Mouse (Mus musculus) cerebellum, postnatal 36 days (tissue): ENCODE results near the gene Ffar2.

Experiments used
- DNase-seq, 2 experiments: peaks; one replicate each; pipeline ENCODE4 v3.0.0; 2021 to 2022; ENCODE audit warnings: mixed read lengths in 2 of 2

The Ffar2 gene

DNA sequence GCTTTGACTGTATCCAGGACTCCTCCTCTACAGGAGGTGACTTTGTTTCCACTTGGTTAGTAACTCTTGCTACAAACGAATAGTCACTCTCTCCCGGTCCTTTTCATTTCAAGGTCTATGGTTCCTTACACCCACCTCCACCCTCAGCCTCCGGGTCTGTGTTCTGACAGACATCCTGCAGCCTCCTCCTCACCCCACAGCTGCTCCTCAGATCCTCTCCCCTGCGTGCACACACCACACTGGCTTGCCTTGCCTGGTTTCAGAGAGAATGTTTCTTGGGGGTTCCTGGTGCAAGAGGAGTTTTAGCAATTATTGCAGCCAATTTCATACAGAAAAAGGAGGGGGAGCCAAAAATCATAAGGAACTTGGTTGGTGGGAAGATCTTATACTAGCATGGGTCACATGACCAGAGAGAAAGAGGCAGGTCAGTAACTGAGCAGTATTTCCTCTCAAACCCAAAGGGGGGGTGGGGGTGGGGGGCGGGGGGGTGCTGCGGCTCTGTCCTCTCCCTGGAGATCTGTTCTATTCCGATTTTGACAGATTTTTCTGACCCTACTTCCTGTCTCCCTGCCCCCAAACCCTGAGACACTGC is 2.6 kb downstream of the Ffar2 start:
- DNase-seq = no peak

DNA sequence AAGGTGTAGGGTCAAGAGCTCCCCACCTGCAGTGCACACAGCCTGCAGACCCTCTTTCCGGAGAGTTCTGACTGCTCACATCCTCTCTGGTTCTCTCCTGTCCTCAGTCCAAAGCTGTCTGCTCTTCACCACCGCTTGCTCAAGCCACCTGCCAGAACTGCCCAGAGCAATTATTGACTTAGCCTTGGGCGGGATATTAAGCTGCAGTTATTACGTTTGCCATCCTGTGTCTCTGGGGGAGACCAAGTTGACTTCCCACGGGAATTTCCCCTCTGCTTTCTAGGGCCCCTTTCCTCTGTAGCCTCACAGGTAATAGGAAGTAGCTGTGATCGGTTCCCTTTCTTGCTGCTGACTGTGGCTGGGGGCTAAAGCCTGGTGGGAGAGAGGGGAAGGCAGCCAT is 3.4 kb downstream of the Ffar2 start:
- DNase-seq = no peak

DNA sequence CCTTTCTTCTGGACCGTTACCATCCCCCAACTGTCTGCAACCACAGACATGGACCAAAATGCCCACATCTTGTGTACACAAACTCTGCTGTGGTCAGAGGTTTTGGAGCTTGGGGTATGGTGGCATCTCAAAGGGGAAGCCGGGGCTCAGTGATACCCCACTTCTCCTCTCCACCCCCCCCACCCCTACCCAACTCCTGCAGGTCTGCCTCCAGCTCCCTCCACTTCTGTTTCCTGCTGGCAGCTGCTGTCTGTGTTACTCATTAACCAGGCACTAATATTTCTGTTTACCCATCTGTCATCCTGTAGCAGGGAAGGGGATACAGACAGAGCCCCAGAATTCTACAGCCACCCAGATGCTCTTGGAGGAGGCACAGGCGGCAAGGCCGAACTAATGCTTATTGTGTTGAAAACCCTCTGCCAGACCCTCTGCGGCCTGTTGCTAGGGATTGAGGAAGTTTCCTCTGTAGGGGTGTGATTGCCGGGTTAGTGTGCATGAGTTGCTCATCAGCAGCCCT is 11.2 kb downstream of the Ffar2 start:
- no peak for DNase-seq

DNA sequence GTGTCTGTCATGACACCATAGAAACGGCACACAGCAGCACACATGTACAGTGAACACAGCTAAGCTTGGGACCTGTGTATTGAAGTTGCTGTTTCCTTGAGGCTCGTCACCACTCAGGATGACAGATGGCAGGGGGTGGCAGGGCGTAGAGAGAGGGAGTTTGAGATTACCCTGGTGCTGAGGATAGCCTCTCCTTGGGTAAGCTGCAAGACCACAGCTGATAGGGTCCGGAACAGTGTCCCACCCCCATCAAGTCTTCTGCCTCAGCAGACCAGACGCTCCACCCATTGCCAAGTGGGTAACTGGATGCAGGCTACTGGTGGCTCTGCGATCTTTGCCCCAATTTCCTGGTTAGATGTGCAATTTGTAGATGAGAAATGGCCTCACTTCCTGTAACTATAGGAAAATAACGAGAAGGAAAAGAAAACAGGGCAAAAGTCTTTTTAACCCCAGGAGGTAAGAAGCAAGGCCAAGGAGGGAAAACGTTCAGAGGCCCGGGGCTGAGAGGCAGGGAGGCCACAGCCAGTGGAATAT is 11.8 kb downstream of the Ffar2 start:
- no peak for DNase-seq

DNA sequence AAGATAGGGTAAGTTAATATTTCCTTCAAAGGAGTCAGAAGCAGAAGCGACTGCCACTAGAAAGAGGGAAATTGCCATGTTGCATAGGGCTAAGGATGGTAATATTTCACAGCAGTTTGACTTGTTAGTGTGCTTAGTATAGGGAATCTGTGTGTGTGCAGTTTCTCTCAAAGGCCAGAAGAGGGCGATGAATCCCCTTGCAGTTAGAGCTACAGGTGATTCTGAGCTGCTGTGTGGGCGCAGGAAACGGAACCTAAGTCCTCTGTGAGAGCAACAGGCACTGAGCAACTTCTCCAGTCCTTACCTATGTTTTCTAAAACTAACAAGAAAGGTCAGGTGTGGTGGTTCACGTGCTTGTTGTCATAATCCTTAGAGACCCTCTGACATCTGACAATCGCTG is 13.3 kb downstream of the Ffar2 start:
- DNase-seq = no peak

DNA sequence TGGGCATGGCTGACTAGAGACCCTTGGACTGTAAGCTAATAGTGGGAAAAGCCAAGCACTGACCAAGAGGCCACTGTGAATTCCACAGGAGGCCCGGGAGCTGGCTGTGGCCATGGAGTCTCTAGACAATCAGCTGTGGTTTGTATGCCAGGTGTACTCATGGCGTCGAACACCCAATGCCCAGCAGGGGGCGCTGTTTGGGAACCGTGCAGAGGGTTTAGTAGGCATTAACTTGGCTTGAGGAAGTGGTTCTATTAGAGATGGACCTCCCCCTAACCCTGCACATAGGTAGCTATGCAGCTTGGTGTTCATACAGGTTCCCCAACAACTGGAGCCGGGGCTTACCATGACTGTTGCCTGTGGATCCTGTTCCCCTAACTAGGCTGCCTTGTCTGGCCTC is 17.7 kb downstream of the Ffar2 start:
- no peak for DNase-seq

DNA sequence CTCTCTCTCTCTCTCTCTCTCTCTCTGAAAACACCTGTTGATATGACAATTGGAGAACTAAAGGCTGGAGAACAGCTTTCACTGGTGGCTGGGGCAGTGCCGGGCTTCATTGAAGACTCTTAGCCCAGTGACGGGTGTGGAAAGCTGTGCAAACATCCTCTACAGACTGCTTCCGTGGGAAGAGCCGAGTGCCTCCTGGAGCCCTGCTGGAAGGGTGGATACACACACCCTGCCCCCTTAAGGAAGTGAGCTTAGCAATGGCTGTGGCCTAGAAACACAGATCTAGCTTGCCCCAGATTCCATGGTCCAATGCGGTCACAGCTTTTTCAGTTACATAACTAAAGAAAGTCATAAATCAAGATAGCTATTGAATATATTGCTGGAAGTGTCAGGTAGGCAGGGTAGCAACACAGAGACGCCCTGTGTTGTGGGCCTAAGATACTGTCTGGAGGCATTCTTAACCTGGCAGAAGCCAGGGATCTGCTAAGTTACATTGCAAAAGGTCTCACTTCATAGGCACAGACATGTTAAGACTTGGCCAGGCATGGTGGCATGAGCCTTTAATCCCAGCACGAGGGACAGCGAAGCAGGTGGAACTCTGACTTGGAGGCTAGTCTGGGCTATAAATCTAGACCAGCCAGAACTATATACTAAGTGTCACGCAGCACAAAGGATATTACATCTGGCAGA is 19.4 kb downstream of the Ffar2 start:
- no peak for DNase-seq

DNA sequence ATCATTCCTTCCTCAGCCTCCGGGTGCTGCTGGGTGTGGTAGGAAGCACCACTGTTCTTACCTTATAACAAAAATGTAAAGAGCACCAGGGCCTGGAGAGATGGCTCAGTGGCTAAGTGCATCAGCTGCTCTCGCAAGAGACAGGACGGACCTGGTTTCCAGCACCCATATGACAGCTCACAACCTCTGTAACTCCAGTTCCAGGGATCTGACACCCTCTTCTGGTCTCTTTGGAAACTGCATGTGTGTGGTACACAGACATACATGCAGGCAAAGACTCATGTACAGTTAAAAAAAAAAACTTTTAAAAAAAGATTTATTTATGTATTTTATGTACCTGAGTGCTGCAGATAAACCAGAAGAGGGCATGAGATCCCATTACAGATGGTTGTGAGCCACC is 20.3 kb downstream of the Ffar2 start:
- DNase-seq = no peak

DNA sequence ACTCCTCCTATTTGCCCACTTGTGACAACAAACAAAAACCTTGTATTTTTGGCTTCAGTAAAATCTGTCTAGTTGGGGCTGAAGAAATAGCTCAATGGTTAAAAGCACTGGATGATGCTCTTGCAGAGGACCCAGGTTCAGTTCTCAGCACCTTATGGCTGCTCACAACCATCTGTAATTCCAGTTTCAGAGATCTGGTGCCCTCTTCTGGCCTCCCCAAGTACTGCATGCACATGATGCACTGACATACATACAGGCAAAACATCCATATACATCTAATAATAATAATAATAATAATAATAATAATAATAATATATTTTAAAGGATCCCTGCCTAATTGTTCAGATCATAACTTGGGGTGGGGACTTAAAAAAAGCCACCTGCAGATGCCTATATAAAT is 22.9 kb downstream of the Ffar2 start:
- no peak for DNase-seq

DNA sequence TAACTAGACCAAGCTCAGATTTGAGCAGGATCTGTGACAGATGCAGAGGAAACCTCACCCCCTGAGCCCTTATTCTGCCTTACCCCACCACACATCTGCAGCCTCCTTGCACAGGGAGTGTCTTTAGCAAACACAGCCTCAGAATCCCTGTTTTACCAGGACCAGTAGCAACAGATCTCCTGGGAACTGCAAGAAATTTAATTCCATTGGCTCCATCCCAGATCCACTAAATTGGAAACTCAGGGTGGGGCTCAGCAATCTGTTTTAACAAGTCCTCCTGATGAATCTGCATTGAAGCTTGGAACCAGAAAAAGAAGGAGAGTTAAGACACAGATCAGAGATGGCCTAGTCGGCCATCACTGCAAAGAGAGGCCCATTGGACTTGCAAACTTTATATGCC is 26.8 kb downstream of the Ffar2 start:
- DNase-seq = no peak

DNA sequence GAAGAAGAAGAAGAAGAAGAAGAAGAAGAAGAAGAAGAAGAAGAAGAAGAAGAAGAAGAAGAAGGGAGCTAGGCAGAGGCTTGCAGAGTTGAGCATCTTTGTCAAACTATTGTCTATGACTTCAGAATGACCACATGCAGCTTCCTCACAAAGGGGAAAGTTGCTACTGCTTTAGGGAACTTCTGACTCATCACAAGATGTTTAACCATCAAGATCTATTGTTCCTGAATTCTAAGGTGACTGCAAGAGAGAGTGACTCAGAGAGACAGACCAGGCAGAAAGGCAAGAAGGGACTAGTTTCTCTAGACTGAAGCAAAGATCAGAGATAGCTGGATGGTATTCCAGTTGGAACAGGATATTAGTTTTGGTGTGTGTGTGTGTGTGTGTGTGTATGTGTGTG is 28.7 kb downstream of the Ffar2 start:
- no peak for DNase-seq

DNA sequence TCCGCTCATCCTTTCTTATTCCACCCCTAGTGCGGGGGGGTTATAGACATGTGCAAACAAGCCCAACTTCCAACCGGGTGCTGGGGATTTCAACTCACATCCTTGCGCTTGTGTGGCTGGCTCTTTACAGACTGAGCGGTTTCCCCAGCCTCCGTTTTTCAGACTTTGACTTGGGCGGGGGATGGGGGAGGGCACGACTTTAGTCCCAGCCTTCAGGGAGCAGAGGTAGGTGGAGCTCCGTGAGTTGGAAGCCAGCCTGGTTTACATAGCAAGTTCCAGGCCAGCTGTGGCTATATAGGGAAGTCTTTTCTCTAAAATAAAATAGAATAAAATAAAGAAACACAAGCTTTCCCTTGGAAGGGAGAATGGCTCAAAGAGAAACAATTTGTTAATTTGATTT is 31.7 kb downstream of the Ffar2 start:
- no peak for DNase-seq

DNA sequence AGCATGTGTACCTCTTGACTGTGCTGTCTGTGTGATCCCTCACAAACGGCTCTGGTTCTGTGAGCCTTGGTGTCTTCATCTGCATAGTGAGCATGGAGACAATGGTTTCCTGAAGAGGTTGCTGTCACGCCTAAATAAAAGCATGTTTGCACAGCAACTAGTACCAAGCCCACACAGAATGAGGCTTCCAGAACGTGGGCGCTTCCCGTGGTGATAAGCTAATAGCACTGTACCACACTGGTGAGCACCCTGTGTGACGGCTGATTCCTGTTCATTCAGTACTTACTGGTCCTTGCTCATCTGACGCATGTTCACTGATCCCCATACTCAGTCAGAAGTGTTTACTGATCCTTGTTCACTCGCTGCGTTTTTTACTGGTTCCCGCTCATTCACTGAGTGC is 33.4 kb downstream of the Ffar2 start:
- no peak for DNase-seq

DNA sequence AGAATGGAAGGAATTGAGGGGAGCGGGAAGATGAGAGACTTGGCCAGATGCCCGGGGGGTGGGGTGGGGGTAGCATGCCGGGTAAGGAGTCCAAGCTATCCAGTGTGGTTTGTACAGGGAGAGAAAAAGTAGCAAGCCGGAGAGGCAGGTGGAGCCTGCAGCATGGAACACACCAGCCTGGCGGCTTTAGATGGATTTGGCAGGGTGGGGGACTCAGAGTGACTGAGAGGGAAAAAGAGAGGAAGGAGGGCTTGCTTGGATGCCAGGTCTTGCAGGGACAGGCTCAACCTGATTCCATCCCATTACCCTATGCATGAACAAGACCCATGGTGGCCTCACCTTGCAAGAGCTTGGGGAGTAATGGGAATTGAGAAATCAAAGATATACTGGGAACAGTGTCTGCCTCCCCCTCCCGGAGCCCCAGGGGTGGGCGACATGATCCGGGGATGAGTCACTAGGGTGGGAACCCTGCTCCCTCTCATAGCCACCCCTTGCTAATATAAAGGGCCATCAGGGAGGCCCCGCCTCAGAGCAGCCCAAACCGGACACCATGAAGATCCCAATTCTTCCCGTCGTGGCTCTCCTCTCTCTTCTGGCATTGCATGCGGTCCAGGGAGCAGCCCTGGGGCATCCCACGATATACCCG is 36.1 kb downstream of the Ffar2 start, which contains the start of gene Krtdap:
Krtdap (plus strand) TSS at position 520 of the 646 bp plus-strand sequence.
- no peak for DNase-seq

DNA sequence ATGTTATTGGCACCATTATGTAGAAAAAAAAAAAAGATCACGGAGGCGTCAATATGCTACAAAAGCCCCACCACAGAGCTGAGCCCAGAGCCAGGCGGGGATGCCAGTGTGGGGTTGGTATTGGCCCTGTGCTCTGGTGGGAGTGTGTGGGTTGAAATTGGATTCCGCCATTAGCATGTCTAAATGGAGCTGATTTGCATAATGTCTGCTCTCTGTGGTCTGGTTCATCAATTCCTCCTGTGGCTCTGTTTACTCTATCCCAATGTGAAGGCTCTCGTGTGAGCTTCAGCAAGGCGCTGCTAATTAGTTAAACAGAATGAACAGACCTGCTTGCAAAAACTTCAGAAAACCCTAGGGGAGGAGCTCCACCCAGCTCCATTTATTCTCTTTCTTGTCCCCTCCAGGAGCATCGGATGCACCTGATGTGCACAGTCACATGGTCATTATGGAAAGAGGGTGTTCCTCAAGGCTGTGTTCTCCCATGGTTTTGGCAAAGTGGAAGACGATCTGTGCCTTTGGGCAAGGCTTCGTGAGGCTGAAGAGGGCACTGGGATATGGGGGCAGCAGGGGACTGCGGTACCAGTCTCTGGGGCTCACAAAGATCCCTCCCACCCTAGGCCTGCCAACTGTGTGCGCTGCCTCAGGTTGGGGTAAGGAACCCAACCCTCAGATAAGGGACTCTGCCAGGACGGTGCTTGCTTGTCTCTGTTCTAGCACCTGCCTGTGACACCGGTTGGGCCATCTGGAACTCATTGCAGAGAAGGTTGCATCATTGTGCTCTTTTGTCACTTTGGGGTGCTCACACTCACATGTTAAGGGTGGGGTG is 37.6 kb downstream of the Ffar2 start:
- DNase-seq = no peak

DNA sequence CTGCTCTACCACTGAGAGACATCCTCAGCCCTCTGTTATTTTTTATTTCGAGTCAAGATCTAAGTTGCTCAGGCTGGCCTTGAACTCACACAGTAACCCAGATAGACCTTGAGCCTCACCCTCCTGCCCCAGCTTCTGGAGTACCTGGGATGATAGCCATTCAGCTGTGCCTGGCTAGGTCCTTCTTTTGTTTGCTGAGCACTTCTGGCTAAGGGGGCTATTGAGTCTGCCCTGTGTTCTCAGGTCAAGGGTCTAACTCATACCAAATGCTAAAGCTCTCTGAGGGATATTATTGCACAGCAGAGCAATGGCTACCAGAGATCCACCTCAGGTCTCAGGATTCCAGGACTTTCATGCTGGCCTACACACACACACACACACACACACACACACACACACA is 38.4 kb downstream of the Ffar2 start:
- DNase-seq = no peak

DNA sequence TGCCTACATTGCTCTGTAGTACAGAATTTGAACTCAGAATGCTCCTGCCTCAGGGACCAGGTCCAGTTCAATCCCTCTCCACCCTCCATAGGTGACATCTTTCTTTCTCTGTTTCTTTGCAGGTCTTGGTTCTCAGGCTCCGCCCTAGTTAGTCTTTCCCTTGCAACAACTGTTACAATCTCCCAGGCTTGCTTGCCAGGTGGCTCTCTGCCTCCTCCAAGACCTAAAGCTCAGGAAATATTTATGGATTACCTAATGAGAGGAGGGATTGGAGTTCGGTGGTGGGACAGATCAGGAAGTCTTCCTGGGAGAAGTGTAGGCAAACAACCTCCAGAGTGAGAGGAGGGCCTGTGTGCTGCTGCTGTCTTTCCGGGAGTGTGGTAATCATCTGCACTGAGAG is 40.9 kb downstream of the Ffar2 start:
- no peak for DNase-seq

DNA sequence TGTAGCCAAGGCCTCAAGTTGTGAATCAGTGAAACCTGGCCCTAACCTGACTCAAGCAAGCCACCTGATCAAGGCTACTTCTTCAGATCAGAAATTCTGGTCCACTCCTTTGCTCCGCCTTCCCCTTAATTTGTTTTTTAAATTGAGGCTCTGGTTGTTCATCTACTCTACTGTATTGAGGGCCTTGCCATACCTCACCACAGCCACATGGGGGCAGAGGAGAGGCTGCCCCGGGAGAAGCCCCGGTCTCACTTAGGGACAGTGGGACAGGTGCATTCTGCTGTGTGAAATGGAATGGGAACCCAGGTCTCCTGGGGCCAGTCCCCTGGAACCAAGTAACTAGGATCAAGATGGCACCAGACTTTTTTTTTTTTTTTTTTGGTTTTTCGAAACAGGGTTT is 41.8 kb downstream of the Ffar2 start:
- DNase-seq = no peak

DNA sequence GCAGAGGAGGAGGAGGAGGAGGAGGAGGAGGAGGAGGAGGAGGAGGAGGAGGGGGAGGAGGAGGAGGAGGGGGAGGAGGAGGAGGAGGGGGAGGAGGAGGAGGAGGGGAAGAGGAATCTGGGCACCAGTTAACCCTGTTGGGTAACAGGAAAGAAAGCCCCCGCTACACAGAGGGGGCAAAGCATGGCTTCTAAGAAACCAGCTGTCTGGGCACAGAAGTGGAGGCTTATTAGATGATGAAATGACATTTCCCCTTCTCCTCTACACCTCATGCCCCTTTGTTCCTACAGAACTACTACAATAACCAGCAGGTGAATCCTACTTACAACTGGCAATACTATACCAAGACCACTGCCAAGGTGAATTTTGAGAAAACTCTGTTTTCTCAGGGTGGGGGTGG is 45.7 kb downstream of the Ffar2 start:
- DNase-seq = no peak

DNA sequence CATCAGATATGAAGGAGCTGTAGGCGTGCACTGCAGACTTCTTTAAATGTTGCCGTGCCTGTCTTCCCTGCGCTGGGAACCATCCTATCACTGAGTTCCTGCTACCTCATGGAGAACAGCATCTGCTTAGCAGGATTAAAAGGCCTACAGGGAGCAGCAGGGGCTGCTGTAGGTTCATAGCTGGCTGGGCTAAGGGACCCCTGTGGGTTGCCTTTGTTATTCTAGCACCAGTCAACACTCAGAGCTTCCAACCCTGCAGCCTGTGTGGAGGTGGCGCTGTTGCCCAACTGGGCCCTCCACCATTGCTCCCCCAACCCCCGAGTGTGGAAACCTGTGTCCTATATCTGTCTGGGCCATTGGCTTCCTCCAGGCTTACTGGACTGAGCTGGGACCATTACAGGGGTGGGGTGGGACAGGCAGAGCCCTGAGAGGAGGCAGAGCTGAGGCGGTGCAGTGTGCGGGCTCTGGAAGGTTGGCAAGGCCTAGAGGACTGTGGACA is 46.4 kb downstream of the Ffar2 start:
- no peak for DNase-seq

DNA sequence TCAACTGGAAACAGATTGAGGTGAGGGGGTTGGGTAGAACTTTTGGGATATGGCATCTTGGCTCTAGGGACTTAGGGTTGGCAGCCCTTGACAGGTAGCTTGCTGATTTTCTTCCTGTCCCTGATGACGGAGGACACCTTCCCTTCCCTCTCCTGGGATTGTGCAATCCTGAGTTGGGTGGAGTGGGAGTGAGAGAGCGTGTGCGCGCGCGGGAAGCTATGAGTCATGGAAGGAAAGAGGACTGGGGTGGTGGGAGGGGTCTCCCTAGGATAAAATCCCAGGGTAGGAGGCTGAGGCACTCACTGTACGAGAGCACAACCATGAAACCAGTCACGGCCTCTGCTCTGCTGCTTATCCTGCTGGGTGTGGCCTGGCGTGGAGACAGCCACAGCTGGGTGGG is 47.5 kb downstream of the Ffar2 start:
- no peak for DNase-seq

DNA sequence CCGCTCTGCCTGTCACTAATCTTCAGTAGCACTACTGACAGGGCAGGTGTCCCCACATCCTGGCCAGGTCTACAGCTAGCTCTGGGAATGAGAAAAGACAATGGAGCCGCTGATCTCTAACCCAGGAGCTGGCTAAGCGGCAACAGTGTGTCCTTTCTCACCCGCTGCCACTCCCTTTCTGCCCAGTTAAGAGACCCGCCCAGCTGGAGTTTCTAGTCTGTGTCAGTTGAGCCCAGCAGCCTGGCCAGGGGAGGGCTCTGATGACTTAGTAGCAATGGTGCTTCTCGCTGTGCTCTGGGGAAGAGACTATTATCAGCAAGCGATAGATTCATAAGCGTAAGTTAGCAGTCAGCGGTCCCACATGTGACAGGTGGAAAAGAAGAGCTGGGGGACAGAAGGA is 54.3 kb downstream of the Ffar2 start:
- DNase-seq = no peak
